Mouse (Mus musculus): ENCODE results near the gene Rfc1. TPM values are rescaled to one million over a fixed set of nuclear protein-coding genes. Genes with fewer than 3 reads are reported as not detected.

The Rfc1 gene
- polyA plus RNA-seq, 1 experiment from 2014 or later = 131 TPM

DNA sequence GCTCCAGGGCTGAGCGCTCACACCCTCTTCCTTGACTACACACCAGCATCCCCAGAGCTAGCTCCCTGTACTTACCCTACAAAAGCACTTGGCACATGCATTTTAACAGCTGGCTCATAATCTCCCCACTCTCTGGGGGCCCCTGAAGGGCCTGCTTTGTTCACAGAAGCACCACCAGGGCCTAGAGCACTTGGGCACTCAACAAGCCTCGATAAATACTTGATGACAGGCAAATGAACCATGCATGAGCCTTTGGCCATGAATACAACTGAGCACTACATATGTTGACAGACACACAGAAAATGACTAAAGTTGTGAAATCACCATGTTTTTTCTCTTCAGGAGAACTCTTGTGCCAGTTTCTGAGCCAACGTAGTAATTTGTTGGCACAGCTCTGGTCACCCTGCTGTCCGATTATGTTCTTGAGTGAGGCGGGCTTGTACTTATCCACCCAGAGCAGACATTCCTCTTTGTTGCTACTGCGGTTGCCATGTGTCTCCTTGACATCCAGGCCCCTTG is 56.3 kb downstream of the Rfc1 start:
- no peak overlapping the region for H3K9ac ChIP-seq (replicated peaks; ENCODE audit: low read length)
- no peaks in the 10 kb centered on the region for H3K9me3 ChIP-seq (replicated peaks; ENCODE audit: control insufficient read depth, low read length)
- H3K27me3 ChIP-seq (ENCODE audit: control insufficient read depth, insufficient read depth, low read length) = no peaks in the 10 kb centered on the region
- H3K27ac ChIP-seq (replicated peaks; ENCODE audit: low read depth, low read length) = no peak overlapping the region
- no peak for ATAC-seq (replicated peaks; ENCODE audit: insufficient number of reproducible peaks, low FRiP score, low TSS enrichment, low read depth)
- no peak overlapping the region for H3K4me3 ChIP-seq (ENCODE audit: low read depth, low read length)
- no peaks in the 10 kb centered on the region for H3K4me1 ChIP-seq (ENCODE audit: control insufficient read depth, insufficient read depth, low read length)
- H3K36me3 ChIP-seq (replicated peaks; ENCODE audit: control insufficient read depth, insufficient read depth, low read depth, low read length) = peaks cover under 1% of the 10 kb centered on the region
- no peak overlapping the region for H3K4me2 ChIP-seq (ENCODE audit: low read depth, low read length)
- 90% methylated on average over 6 of the region's 6 CpGs for WGBS
- no peak for DNase-seq (ENCODE audit: low spot score)

DNA sequence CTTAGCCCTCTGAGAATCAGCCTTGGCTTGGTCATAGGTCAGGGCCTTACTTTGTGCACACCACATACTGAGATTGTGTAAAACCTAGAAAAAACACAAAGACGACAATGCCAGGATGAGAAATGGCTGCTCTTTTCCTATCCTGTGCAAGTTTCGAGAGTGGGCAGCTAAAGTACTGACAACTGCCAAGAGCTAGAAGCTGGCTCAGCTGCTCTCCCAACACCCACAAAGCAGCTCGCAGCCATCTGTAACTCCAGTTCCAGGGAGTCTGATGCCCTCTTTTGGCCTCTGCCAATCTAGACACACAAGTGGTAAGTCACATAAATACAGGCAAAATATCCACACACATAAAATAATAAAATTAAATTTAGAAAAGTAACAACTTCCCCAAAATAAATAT is 61.5 kb downstream of the Rfc1 start:
- Histone ChIP-seq H3K36me3 (replicated peaks; ENCODE audit: control insufficient read depth, insufficient read depth, low read depth, low read length) (peaks cover 4% of the 10 kb centered on the region), H3K9ac (replicated peaks; ENCODE audit: low read length) (no peak overlapping the region), H3K4me1 (ENCODE audit: control insufficient read depth, insufficient read depth, low read length) (no peaks in the 10 kb centered on the region), H3K27me3 (ENCODE audit: control insufficient read depth, insufficient read depth, low read length) (no peaks in the 10 kb centered on the region), H3K27ac (replicated peaks; ENCODE audit: low read depth, low read length) (no peak overlapping the region), H3K9me3 (replicated peaks; ENCODE audit: control insufficient read depth, low read length) (no peaks in the 10 kb centered on the region), H3K4me3 (ENCODE audit: low read depth, low read length) (no peak overlapping the region), H3K4me2 (ENCODE audit: low read depth, low read length) (no peak overlapping the region)
- ATAC-seq (replicated peaks; ENCODE audit: insufficient number of reproducible peaks, low FRiP score, low TSS enrichment, low read depth) (no peak), DNase-seq (ENCODE audit: low spot score) (no peak)
- 89% methylated on average over 3 of the region's 3 CpGs for WGBS

DNA sequence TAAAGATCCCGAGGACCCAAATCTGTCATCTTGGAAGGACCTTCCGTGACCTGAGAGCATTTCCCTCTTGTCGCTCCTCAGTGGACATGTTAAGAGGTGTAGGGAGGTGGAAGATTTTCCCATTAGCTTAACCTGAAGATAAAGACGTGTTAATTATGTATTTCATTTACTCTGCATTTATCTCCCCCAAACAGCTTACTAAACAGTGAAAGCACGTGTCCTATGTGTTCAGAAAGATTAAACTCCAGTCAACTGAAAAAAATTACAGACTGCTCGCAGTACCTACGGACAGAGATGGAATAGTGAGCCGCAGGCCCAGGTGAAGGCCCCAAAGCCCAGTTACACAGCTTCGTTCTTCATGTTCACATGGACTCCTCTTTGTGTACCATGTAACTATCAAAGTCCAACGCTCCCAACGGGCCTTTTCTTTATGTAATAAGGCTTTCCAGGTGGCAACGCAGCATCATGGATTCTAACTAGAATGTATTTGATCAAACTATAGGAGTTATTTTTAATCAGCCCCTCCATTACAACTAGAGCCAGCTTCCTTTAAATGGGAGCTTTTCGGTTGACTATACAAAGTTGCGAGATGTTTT is 77.5 kb downstream of the Rfc1 start:
- no peaks in the 10 kb centered on the region for H3K4me1 ChIP-seq (ENCODE audit: control insufficient read depth, insufficient read depth, low read length)
- peaks cover 3% of the 10 kb centered on the region for H3K36me3 ChIP-seq (replicated peaks; ENCODE audit: control insufficient read depth, insufficient read depth, low read depth, low read length)
- H3K9ac ChIP-seq (replicated peaks; ENCODE audit: low read length) = no peak overlapping the region
- H3K9me3 ChIP-seq (replicated peaks; ENCODE audit: control insufficient read depth, low read length) = no peaks in the 10 kb centered on the region
- no peak overlapping the region for H3K27ac ChIP-seq (replicated peaks; ENCODE audit: low read depth, low read length)
- ATAC-seq (replicated peaks; ENCODE audit: insufficient number of reproducible peaks, low FRiP score, low TSS enrichment, low read depth) (no peak), DNase-seq (ENCODE audit: low spot score) (no peak)
- no peak overlapping the region for H3K4me3 ChIP-seq (ENCODE audit: low read depth, low read length)
- H3K4me2 ChIP-seq (ENCODE audit: low read depth, low read length) = no peak overlapping the region
- H3K27me3 ChIP-seq (ENCODE audit: control insufficient read depth, insufficient read depth, low read length) = no peaks in the 10 kb centered on the region
- 92% methylated on average over 14 of the region's 14 CpGs for WGBS

DNA sequence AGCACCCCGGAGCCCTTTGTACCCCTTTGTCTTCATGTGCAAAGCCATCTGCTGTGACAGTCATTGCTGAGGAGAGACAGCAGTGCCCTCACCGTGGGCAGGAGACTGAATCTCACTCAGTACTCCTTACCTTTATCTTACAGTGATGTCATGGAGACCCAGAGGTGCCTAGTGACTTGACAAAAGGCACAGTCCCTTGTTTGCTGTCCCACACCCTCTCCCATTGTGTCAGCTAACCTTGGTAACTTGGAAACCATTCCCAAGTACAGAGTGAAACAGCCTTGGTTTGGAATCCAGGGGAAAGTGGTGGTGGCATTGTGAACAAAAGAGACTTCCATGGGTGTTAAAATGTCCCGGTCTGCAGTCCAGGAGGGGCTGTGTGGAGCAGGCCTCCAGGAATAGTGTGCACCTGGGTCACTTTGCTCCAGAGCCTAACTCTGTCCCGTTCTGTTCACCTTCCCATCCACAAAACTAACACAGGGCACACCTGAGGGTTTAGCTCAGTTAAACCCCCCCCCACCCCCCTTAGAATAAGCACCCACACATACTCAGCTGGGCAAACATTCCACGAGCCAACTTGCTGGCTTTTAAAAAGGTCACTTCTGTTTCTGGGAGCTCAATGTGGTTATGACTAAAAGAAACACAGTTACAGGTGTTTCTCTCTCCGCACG is 85.2 kb downstream of the Rfc1 start:
- H3K4me2 ChIP-seq (ENCODE audit: low read depth, low read length) = no peak overlapping the region
- H3K36me3 ChIP-seq (replicated peaks; ENCODE audit: control insufficient read depth, insufficient read depth, low read depth, low read length) = no peaks in the 10 kb centered on the region; the same call in 1 of the 2 replicates
- H3K9ac ChIP-seq (replicated peaks; ENCODE audit: low read length) = no peak overlapping the region
- ATAC-seq (replicated peaks; ENCODE audit: insufficient number of reproducible peaks, low FRiP score, low TSS enrichment, low read depth) = no peak
- no peaks in the 10 kb centered on the region for H3K4me1 ChIP-seq (ENCODE audit: control insufficient read depth, insufficient read depth, low read length)
- no peak overlapping the region for H3K27ac ChIP-seq (replicated peaks; ENCODE audit: low read depth, low read length)
- no peaks in the 10 kb centered on the region for H3K9me3 ChIP-seq (replicated peaks; ENCODE audit: control insufficient read depth, low read length)
- no peak overlapping the region for H3K4me3 ChIP-seq (ENCODE audit: low read depth, low read length)
- 75% methylated on average over 7 of the region's 7 CpGs for WGBS
- DNase-seq (ENCODE audit: low spot score) = no peak
- no peaks in the 10 kb centered on the region for H3K27me3 ChIP-seq (ENCODE audit: control insufficient read depth, insufficient read depth, low read length)

DNA sequence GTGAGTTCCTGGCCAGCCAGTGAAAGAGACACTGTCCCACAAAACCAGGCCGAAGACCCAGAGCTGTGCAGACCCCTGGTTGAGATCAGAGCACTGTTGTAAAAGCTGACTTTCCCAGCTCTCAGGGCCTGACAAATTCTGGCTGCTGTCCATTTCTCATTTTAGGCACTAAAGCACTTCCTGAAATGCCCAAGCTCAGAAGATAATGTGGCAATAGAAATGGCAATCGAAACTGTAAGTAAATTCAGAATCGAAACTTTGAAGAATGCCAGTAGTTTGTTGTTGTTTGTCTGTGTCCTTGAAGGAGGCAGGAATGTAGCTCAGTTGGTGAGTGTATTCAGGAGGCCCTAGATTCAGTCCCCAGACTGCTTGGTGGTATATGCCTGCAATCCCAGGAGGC is 88.2 kb downstream of the Rfc1 start:
- no peak overlapping the region for H3K27ac ChIP-seq (replicated peaks; ENCODE audit: low read depth, low read length)
- no peaks in the 10 kb centered on the region for H3K9me3 ChIP-seq (replicated peaks; ENCODE audit: control insufficient read depth, low read length)
- H3K36me3 ChIP-seq (replicated peaks; ENCODE audit: control insufficient read depth, insufficient read depth, low read depth, low read length) = no peaks in the 10 kb centered on the region; the same call in 1 of the 2 replicates
- ATAC-seq (replicated peaks; ENCODE audit: insufficient number of reproducible peaks, low FRiP score, low TSS enrichment, low read depth) (no peak), DNase-seq (ENCODE audit: low spot score) (no peak)
- no peak overlapping the region for H3K4me2 ChIP-seq (ENCODE audit: low read depth, low read length)
- WGBS = 92% methylated on average over 3 of the region's 3 CpGs
- H3K4me3 ChIP-seq (ENCODE audit: low read depth, low read length) = no peak overlapping the region
- no peak overlapping the region for H3K9ac ChIP-seq (replicated peaks; ENCODE audit: low read length)
- H3K4me1 ChIP-seq (ENCODE audit: control insufficient read depth, insufficient read depth, low read length) = no peaks in the 10 kb centered on the region
- no peaks in the 10 kb centered on the region for H3K27me3 ChIP-seq (ENCODE audit: control insufficient read depth, insufficient read depth, low read length)

DNA sequence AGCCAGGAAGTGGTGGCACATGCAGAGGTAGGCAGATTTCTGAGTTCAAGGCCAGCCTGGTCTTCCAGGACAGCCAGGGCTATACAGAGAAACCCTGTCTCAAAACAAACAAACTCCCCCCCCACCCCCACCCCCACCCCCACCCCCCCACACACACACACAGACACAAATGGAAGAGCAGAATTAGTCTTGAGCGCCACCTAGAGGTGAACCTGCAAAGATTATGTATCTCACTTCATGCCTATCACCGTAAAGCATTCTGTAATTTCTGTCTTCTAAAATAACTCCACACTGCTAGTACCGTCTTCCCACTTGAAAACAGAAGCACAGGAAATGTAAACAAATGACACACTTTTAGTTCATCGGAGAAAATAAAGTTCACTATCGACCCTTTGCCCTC is 92.7 kb downstream of the Rfc1 start:
- H3K27ac ChIP-seq (replicated peaks; ENCODE audit: low read depth, low read length) = no peak overlapping the region
- no peaks in the 10 kb centered on the region for H3K9me3 ChIP-seq (replicated peaks; ENCODE audit: control insufficient read depth, low read length)
- no peaks in the 10 kb centered on the region for H3K27me3 ChIP-seq (ENCODE audit: control insufficient read depth, insufficient read depth, low read length)
- H3K9ac ChIP-seq (replicated peaks; ENCODE audit: low read length) = no peak overlapping the region
- H3K4me3 ChIP-seq (ENCODE audit: low read depth, low read length) = no peak overlapping the region
- H3K4me2 ChIP-seq (ENCODE audit: low read depth, low read length) = no peak overlapping the region
- DNase-seq (ENCODE audit: low spot score) (peak; percentile 65), ATAC-seq (replicated peaks; ENCODE audit: insufficient number of reproducible peaks, low FRiP score, low TSS enrichment, low read depth) (no peak)
- WGBS = 52% methylated on average over 5 of the region's 5 CpGs
- no peaks in the 10 kb centered on the region for H3K36me3 ChIP-seq (replicated peaks; ENCODE audit: control insufficient read depth, insufficient read depth, low read depth, low read length)
- H3K4me1 ChIP-seq (ENCODE audit: control insufficient read depth, insufficient read depth, low read length) = no peaks in the 10 kb centered on the region

DNA sequence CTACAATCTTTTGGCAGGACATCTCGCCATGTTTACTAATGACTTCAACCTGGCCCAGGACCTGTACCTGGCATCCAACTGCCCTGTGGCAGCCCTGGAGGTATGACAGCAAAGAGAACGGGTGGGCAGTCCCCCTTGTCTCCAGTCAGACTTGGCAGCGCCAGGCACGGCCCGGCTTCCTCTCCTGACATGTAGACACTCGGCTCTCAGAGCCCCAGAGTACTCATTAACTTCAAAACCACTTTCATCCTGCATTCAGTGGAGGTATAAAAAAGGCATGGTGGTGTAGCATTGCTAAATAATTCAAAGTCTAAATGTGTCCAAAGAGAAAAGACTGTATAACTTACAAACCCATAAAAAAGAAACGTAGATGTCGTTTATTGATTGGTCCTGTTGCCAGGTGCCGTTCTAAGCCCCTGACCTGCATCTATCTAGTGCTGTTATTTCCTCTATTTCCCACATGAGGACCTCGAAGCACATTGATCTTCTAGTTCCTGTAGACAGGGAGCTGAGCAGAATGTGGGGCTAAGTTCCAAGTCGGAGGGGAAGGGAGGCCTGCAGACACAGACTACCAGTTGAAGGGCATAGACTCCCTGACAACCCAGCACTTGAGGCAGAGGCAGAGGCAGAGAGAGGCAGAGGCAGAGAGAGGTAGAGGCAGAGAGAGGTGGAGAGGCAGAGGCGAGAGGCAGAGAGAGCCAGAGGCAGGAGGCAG is 104.0 kb downstream of the Rfc1 start:
- Histone ChIP-seq H3K27me3 (ENCODE audit: control insufficient read depth, insufficient read depth, low read length) (no peaks in the 10 kb centered on the region), H3K36me3 (replicated peaks; ENCODE audit: control insufficient read depth, insufficient read depth, low read depth, low read length) (no peaks in the 10 kb centered on the region), H3K27ac (replicated peaks; ENCODE audit: low read depth, low read length) (no peak overlapping the region), H3K9ac (replicated peaks; ENCODE audit: low read length) (no peak overlapping the region), H3K9me3 (replicated peaks; ENCODE audit: control insufficient read depth, low read length) (no peaks in the 10 kb centered on the region), H3K4me1 (ENCODE audit: control insufficient read depth, insufficient read depth, low read length) (no peaks in the 10 kb centered on the region), H3K4me3 (ENCODE audit: low read depth, low read length) (no peak overlapping the region), H3K4me2 (ENCODE audit: low read depth, low read length) (no peak overlapping the region)
- DNase-seq (ENCODE audit: low spot score) (no peak), ATAC-seq (replicated peaks; ENCODE audit: insufficient number of reproducible peaks, low FRiP score, low TSS enrichment, low read depth) (no peak)
- WGBS = 86% methylated on average over 12 of the region's 12 CpGs

DNA sequence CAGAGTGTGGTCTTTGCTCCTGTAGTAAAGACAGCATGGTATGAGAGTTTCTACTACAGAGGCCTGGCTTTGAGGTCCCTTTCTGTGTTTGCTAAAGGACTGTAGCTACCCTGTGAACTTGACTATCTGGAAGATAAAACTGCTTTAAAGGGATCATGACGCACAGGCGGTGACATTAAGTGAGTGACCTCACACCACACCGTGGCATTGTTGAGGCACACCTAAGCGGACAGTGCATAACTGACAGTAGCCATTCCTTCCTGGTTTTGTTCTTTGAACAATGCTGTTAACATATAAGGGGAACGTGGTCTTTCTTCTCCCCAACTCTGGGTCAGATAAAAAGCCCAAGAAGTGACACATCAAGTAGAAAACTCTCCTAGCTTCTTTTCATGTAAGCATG is 111.4 kb downstream of the Rfc1 start:
- no peak for ATAC-seq (replicated peaks; ENCODE audit: insufficient number of reproducible peaks, low FRiP score, low TSS enrichment, low read depth)
- Histone ChIP-seq H3K9me3 (replicated peaks; ENCODE audit: control insufficient read depth, low read length) (no peaks in the 10 kb centered on the region), H3K4me3 (ENCODE audit: low read depth, low read length) (no peak overlapping the region), H3K36me3 (replicated peaks; ENCODE audit: control insufficient read depth, insufficient read depth, low read depth, low read length) (no peaks in the 10 kb centered on the region), H3K4me2 (ENCODE audit: low read depth, low read length) (no peak overlapping the region), H3K27me3 (ENCODE audit: control insufficient read depth, insufficient read depth, low read length) (no peaks in the 10 kb centered on the region), H3K27ac (replicated peaks; ENCODE audit: low read depth, low read length) (no peak overlapping the region), H3K4me1 (ENCODE audit: control insufficient read depth, insufficient read depth, low read length) (no peaks in the 10 kb centered on the region), H3K9ac (replicated peaks; ENCODE audit: low read length) (no peak overlapping the region)
- no peak for DNase-seq (ENCODE audit: low spot score)
- WGBS = 93% methylated on average over 5 of the region's 5 CpGs

All from embryonic facial prominence, embryonic 11.5 days (tissue).